ENCODE assay signal across 25 mouse cellular contexts in genomic region chr6:106155362-106155761, GRCm38 (mm10).
"Had no signal": no experiment of that assay in that cellular context is flagged by ENCODE, and none has a peak within 500 bp of the region (broad histone marks: within the 10 kb centered on the region; RNA-seq: fewer than 3 reads in every experiment).

No protein-coding gene starts in this region.

- H3K36me3 ChIP-seq: heart, embryonic 10.5 days; heart, embryonic 12.5 days; hindbrain, embryonic 10.5 days; hindbrain, embryonic 12.5 days; intestine, embryonic 15.5 days; limb, embryonic 13.5 days; limb, embryonic 15.5 days had no signal

- H3K9me3 ChIP-seq: heart, embryonic 10.5 days; heart, embryonic 12.5 days; hindbrain, embryonic 10.5 days; hindbrain, embryonic 12.5 days; intestine, embryonic 15.5 days; limb, embryonic 13.5 days; limb, embryonic 15.5 days had no signal

- H3K27me3 ChIP-seq: heart, embryonic 12.5 days; hindbrain, embryonic 12.5 days; intestine, embryonic 15.5 days; limb, embryonic 13.5 days; limb, embryonic 15.5 days had no signal

- H3K4me3 ChIP-seq: gastrocnemius, adult 2 months; heart, embryonic 10.5 days; heart, embryonic 12.5 days; hindbrain, embryonic 10.5 days; hindbrain, embryonic 12.5 days; intestine, embryonic 15.5 days; limb, embryonic 13.5 days; limb, embryonic 15.5 days had no signal

- H3K4me1 ChIP-seq: heart, embryonic 10.5 days; heart, embryonic 12.5 days; hindbrain, embryonic 10.5 days; hindbrain, embryonic 12.5 days; intestine, embryonic 15.5 days; limb, embryonic 13.5 days; limb, embryonic 15.5 days had no signal

- H3K4me2 ChIP-seq: heart, embryonic 12.5 days; hindbrain, embryonic 12.5 days; hindbrain, embryonic 14.5 days; intestine, embryonic 15.5 days; limb, embryonic 13.5 days; limb, embryonic 15.5 days had no signal

- H3K9ac ChIP-seq: heart, embryonic 12.5 days; hindbrain, embryonic 12.5 days; hindbrain, embryonic 14.5 days; intestine, embryonic 15.5 days; limb, embryonic 13.5 days; limb, embryonic 15.5 days had no signal

- DNase-seq: gastrocnemius, adult 2 months; gastrocnemius, postnatal 10 days; gastrocnemius, postnatal 25 days; heart, adult 18-20 months; heart, postnatal 10 days; heart, postnatal 4 days; kidney, adult 18-20 months; kidney, adult 8-10 months; kidney, postnatal 14 days; kidney, postnatal 36 days; layer of hippocampus, adult 9-11 months; layer of hippocampus, postnatal 36 days; left cerebral cortex, postnatal 4 days had no signal

- ATAC-seq: hindbrain, embryonic 16.5 days; inflammation-experienced regulatory T-cells, adult 6 months; intestine, embryonic 15.5 days; intestine, postnatal 0 days had no signal

- H3K27ac ChIP-seq: gastrocnemius, adult 2 months; heart, embryonic 10.5 days; hindbrain, embryonic 10.5 days; hindbrain, embryonic 12.5 days; hindbrain, embryonic 14.5 days; intestine, embryonic 15.5 days; kidney, postnatal 0 days; limb, embryonic 13.5 days; limb, embryonic 15.5 days had no signal
